Mouse (Mus musculus): ENCODE measurements at regions not wholly inside any gene's neighbourhood (a gene's known extent, or its start where the extent isn't known, plus 50 kb on each side); places are given as distances from the start of the nearest gene placed in this dataset.

DNA sequence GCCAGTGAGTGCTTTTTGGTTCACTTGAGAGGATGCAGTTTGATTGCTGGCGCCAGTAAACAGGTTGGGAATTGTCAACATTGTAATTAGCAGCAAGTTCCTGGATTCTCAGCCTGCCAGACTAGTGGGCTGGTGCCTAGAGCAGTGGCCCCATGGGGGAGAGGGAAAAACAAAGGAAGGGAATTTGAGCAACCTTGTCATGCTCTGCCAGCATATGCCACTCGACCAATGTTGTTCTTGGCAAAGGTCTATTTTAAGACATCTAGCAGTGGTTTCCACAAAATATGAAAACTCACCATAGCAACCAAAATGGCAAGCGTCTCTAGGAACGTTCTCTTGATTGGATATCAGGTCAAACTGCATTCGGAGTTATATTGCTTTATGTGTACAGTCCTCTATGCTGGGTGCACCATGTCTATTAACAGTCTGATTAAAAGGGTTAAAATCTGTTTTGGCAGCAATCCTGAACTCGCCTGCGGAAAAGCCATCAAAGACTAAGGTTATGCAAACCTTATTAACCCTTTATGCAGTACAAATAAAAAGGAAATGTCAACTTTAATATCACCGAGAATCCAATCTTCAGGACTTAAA, 118.1 kb upstream of the Dpyd start:
- Histone ChIP-seq H3K27me3 (no peaks in the 10 kb centered on the region), H3K9ac (no peak overlapping the region), H3K4me2 (no peak overlapping the region), H3K9me3 (no peaks in the 10 kb centered on the region), H3K4me3 (no peak overlapping the region), H3K36me3 (no peaks in the 10 kb centered on the region), H3K27ac (replicated peaks) (no peak overlapping the region), H3K4me1 (replicated peaks) (peaks cover 7% of the 10 kb centered on the region)
- 40% methylated on average over 8 of the region's 8 CpGs for WGBS
- peak; percentile 56; the same call in 1 of the 2 replicates for ATAC-seq (ENCODE audit: low FRiP score, low read depth)

- H3K36me3 ChIP-seq: no peaks in the 10 kb centered on the region
- H3K9ac ChIP-seq: no peak overlapping the region
- peaks cover 7% of the 10 kb centered on the region for H3K4me1 ChIP-seq (replicated peaks)
- no peak overlapping the region for H3K4me3 ChIP-seq
- WGBS: 69% methylated on average over 4 of the region's 4 CpGs
- no peaks in the 10 kb centered on the region for H3K9me3 ChIP-seq
- no peak overlapping the region for H3K27ac ChIP-seq (replicated peaks)
- H3K4me2 ChIP-seq: no peak overlapping the region
- no peak for ATAC-seq (ENCODE audit: low FRiP score, low read depth)
- no peaks in the 10 kb centered on the region for H3K27me3 ChIP-seq
Measured at GRCm38 (mm10) chr3:118445360-118445759, 116.6 kb upstream of the Dpyd start.

- Histone ChIP-seq H3K4me2 (no peak overlapping the region), H3K27me3 (no peaks in the 10 kb centered on the region), H3K9me3 (no peaks in the 10 kb centered on the region), H3K4me1 (replicated peaks) (no peaks in the 10 kb centered on the region), H3K27ac (replicated peaks) (no peak overlapping the region), H3K36me3 (no peaks in the 10 kb centered on the region), H3K9ac (no peak overlapping the region), H3K4me3 (no peak overlapping the region)
- ATAC-seq (ENCODE audit: low FRiP score, low read depth): no peak
- 82% methylated on average over 2 of the region's 2 CpGs for WGBS
Measured at GRCm38 (mm10) chr3:118459636-118460035, 102.3 kb upstream of the Dpyd start.

- no peaks in the 10 kb centered on the region for H3K4me1 ChIP-seq (replicated peaks)
- no peak overlapping the region for H3K4me2 ChIP-seq
- no peak overlapping the region for H3K4me3 ChIP-seq
- no peak overlapping the region for H3K27ac ChIP-seq (replicated peaks)
- H3K9ac ChIP-seq: no peak overlapping the region
- H3K36me3 ChIP-seq: no peaks in the 10 kb centered on the region
- WGBS: 79% methylated on average over 2 of the region's 2 CpGs
- no peaks in the 10 kb centered on the region for H3K9me3 ChIP-seq
- H3K27me3 ChIP-seq: no peaks in the 10 kb centered on the region
- ATAC-seq (ENCODE audit: low FRiP score, low read depth): no peak
Measured at GRCm38 (mm10) chr3:118465611-118466010, 96.3 kb upstream of the Dpyd start.

GRCm38 (mm10) chr3:118472215-118472799, 89.6 kb upstream of the Dpyd start:
- no peaks in the 10 kb centered on the region for H3K4me1 ChIP-seq (replicated peaks)
- H3K9ac ChIP-seq: no peak overlapping the region
- ATAC-seq (ENCODE audit: low FRiP score, low read depth): no peak
- H3K27me3 ChIP-seq: no peaks in the 10 kb centered on the region
- WGBS: 72% methylated on average over 10 of the region's 10 CpGs
- H3K27ac ChIP-seq (replicated peaks): no peak overlapping the region
- no peaks in the 10 kb centered on the region for H3K9me3 ChIP-seq
- H3K36me3 ChIP-seq: no peaks in the 10 kb centered on the region
- no peak overlapping the region for H3K4me2 ChIP-seq
- no peak overlapping the region for H3K4me3 ChIP-seq

- H3K36me3 ChIP-seq: no peaks in the 10 kb centered on the region
- no peak overlapping the region for H3K9ac ChIP-seq
- 87% methylated on average over 8 of the region's 8 CpGs for WGBS
- H3K4me3 ChIP-seq: no peak overlapping the region
- no peaks in the 10 kb centered on the region for H3K27me3 ChIP-seq
- no peaks in the 10 kb centered on the region for H3K4me1 ChIP-seq (replicated peaks)
- H3K9me3 ChIP-seq: no peaks in the 10 kb centered on the region
- ATAC-seq (ENCODE audit: low FRiP score, low read depth): no peak
- H3K27ac ChIP-seq (replicated peaks): no peak overlapping the region
- no peak overlapping the region for H3K4me2 ChIP-seq
Measured at GRCm38 (mm10) chr3:118478065-118478464, 83.9 kb upstream of the Dpyd start.

GRCm38 (mm10) chr3:118480515-118481248, 81.2 kb upstream of the Dpyd start:
- no peak overlapping the region for H3K27ac ChIP-seq (replicated peaks)
- H3K4me2 ChIP-seq: no peak overlapping the region
- H3K9me3 ChIP-seq: no peaks in the 10 kb centered on the region
- H3K9ac ChIP-seq: no peak overlapping the region
- no peaks in the 10 kb centered on the region for H3K36me3 ChIP-seq
- H3K27me3 ChIP-seq: no peaks in the 10 kb centered on the region
- no peak overlapping the region for H3K4me3 ChIP-seq
- ATAC-seq (ENCODE audit: low FRiP score, low read depth): no peak
- no peaks in the 10 kb centered on the region for H3K4me1 ChIP-seq (replicated peaks)
- WGBS: 68% methylated on average over 8 of the region's 8 CpGs

DNA sequence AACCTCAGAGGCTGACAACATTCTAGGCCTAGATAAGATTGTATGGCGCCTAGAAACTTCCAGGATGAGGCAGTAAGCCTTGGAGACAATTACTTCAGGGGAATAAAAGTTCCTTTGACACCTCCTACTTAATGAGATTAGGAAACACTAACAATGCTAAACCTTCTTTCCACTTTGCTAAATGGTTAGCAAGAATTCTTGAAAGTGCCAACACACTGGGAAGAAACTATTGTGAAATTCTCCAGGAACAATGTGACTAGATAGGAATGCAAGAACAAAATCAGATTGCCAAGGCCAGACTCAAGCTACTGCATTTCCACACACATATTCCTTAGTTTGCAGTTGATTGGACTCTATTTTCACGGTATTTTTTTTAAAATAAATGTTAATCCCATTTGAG, 76.0 kb upstream of the Dpyd start:
- no peaks in the 10 kb centered on the region for H3K9me3 ChIP-seq
- no peak for ATAC-seq (ENCODE audit: low FRiP score, low read depth)
- H3K27ac ChIP-seq (replicated peaks): no peak overlapping the region
- H3K9ac ChIP-seq: no peak overlapping the region
- H3K4me1 ChIP-seq (replicated peaks): no peaks in the 10 kb centered on the region
- H3K4me3 ChIP-seq: no peak overlapping the region
- WGBS: 72% methylated on average over 2 of the region's 2 CpGs
- no peaks in the 10 kb centered on the region for H3K36me3 ChIP-seq
- no peaks in the 10 kb centered on the region for H3K27me3 ChIP-seq
- H3K4me2 ChIP-seq: no peak overlapping the region

DNA sequence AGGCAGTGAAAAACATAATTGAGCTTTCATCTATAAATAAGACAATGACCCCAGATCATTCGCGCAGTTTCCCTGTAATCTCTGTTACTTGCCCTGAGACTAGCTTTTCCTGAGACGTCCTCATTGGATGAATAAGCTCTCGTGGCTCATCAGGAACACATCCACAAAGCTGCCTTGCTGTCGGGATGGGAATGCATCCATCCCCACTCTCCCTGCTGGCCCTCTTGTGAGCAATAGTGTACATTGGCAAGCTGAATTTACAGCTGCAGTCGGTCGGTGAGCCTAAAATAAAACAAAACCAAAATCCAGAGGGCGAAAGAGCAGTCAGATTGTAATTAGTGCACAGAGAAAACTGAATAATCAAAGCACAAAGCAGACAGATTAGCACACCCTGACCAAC, 74.5 kb upstream of the Dpyd start:
- 63% methylated on average over 8 of the region's 8 CpGs for WGBS
- Histone ChIP-seq H3K36me3 (no peaks in the 10 kb centered on the region), H3K4me3 (no peak overlapping the region), H3K4me2 (no peak overlapping the region), H3K27me3 (no peaks in the 10 kb centered on the region), H3K9me3 (no peaks in the 10 kb centered on the region), H3K27ac (replicated peaks) (no peak overlapping the region), H3K4me1 (replicated peaks) (no peaks in the 10 kb centered on the region), H3K9ac (no peak overlapping the region)
- ATAC-seq (ENCODE audit: low FRiP score, low read depth): no peak

DNA sequence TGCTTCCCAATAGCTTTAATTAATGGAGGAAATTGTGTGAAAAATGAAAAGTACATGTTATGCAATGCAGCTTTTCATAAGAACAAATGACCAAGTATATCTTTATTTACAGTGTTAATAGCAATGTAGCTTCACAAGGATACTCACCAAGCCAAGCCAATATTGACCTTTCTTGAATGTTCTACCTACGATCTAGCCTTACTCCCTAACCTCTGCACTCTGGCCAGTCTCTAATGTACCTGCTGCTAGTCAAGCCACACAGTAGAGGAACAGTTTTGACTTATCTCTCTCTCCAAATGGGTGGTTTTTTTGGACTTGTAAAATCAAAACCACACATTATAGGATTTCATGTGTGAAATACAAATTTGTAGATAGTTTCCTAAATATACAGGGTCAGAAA, 70.8 kb upstream of the Dpyd start:
- Histone ChIP-seq H3K4me2 (no peak overlapping the region), H3K4me3 (no peak overlapping the region), H3K36me3 (no peaks in the 10 kb centered on the region), H3K9me3 (no peaks in the 10 kb centered on the region), H3K27me3 (no peaks in the 10 kb centered on the region), H3K9ac (no peak overlapping the region), H3K4me1 (replicated peaks) (no peaks in the 10 kb centered on the region), H3K27ac (replicated peaks) (no peak overlapping the region)
- 91% methylated on average over 1 of the region's 1 CpGs for WGBS
- ATAC-seq (ENCODE audit: low FRiP score, low read depth): no peak

GRCm38 (mm10) chr3:118491871-118492270, 70.1 kb upstream of the Dpyd start:
- Histone ChIP-seq H3K4me2 (no peak overlapping the region), H3K4me3 (no peak overlapping the region), H3K4me1 (replicated peaks) (no peaks in the 10 kb centered on the region), H3K27ac (replicated peaks) (no peak overlapping the region), H3K36me3 (no peaks in the 10 kb centered on the region), H3K9me3 (no peaks in the 10 kb centered on the region), H3K27me3 (no peaks in the 10 kb centered on the region), H3K9ac (no peak overlapping the region)
- no peak for ATAC-seq (ENCODE audit: low FRiP score, low read depth)
- 97% methylated on average over 5 of the region's 5 CpGs for WGBS

DNA sequence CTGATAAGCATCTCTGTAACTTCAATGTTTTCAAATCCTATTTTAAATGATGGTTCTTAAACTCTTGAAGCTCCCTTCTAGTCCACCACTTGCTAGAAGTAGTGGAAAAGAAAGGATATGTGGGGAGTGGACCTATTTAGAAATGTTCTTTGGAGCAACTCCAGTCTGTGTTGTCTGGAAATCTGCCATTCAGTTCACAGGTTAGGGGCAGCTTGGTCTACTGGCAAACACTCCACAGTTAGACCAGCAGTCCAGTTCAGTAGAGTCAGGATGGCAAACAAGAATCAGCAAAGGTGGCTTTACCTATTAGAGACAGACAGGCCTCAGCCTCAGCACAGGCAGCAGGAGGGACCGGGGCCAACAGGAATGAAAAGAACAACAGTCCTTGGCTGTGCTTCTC, 67.3 kb upstream of the Dpyd start:
- no peak for ATAC-seq (ENCODE audit: low FRiP score, low read depth)
- Histone ChIP-seq H3K9ac (no peak overlapping the region), H3K4me3 (no peak overlapping the region), H3K36me3 (no peaks in the 10 kb centered on the region), H3K27ac (replicated peaks) (no peak overlapping the region), H3K4me2 (no peak overlapping the region), H3K9me3 (no peaks in the 10 kb centered on the region), H3K4me1 (replicated peaks) (no peaks in the 10 kb centered on the region), H3K27me3 (no peaks in the 10 kb centered on the region)
- 80% methylated on average over 1 of the region's 1 CpGs for WGBS
